Mouse (Mus musculus): ENCODE results near the gene Fam71e1.

GRCm38 (mm10) chr7:44527483-44528398 is 31.4 kb downstream of the Fam71e1 start:
- peak; percentile 72 for TF ChIP-seq CTCF (conservative IDR thresholded peaks at IDR 0.05; ENCODE audit: insufficient read depth, insufficient read length, low read depth, low read length)
- peak; percentile 36 for TF ChIP-seq POLR2A (IDR thresholded peaks at IDR 0.05; ENCODE audit: low read depth, low read length)

All from kidney, adult 2 months (tissue).